Mouse (Mus musculus): Measurements from ENCODE around the gene Bin2. TPM values are rescaled to one million over a fixed set of nuclear protein-coding genes. Genes with fewer than 3 reads are reported as not detected.

The Bin2 gene
- polyA plus RNA-seq, 1 experiment, result not detected

- Histone ChIP-seq H3K79me2 (ENCODE audit: control insufficient read depth, insufficient read depth) (no peaks in the 10 kb centered on the region), H3K79me3 (ENCODE audit: low read depth) (no peaks in the 10 kb centered on the region), H3ac (ENCODE audit: control insufficient read depth, insufficient read length, low read depth) (no peak overlapping the region), H3K4me3 (ENCODE audit: insufficient read depth, poor library complexity, severe bottlenecking) (no peak overlapping the region), H3K36me3 (ENCODE audit: control insufficient read depth, insufficient read depth) (no peaks in the 10 kb centered on the region), H3K27me3 (ENCODE audit: control insufficient read depth, insufficient read depth, insufficient read length) (peaks cover 4% of the 10 kb centered on the region)
- TF ChIP-seq USF1 (IDR thresholded peaks at IDR 0.05; ENCODE audit: low read depth) (no peak), MAX (IDR thresholded peaks at IDR 0.05) (no peak), FOSL1 (IDR thresholded peaks at IDR 0.05; ENCODE audit: insufficient read depth, low read length, poor library complexity, severe bottlenecking) (no peak), CTCF (IDR thresholded peaks at IDR 0.05; ENCODE audit: control insufficient read depth, insufficient read depth, insufficient read length) (no peak), CEBPB (IDR thresholded peaks at IDR 0.05; ENCODE audit: low read depth) (no peak), MYOD1 (IDR thresholded peaks at IDR 0.05; ENCODE audit: control insufficient read depth, insufficient read length, low read depth) (no peak), MYOG (IDR thresholded peaks at IDR 0.05; ENCODE audit: control insufficient read depth, extremely low read depth, insufficient read length) (no peak)
Observed at GRCm38 (mm10) chr15:100598287-100598882, 71.0 kb downstream of the Bin2 start.

- TF ChIP-seq MYOD1 (IDR thresholded peaks at IDR 0.05; ENCODE audit: control insufficient read depth, insufficient read length, low read depth), result no peak
- TF ChIP-seq CEBPB (IDR thresholded peaks at IDR 0.05; ENCODE audit: low read depth), result no peak
- no peak for TF ChIP-seq USF1 (IDR thresholded peaks at IDR 0.05; ENCODE audit: low read depth)
- no peak for TF ChIP-seq FOSL1 (IDR thresholded peaks at IDR 0.05; ENCODE audit: insufficient read depth, low read length, poor library complexity, severe bottlenecking)
- no peak for TF ChIP-seq MYOG (IDR thresholded peaks at IDR 0.05; ENCODE audit: control insufficient read depth, extremely low read depth, insufficient read length)
- no peak for TF ChIP-seq CTCF (IDR thresholded peaks at IDR 0.05; ENCODE audit: control insufficient read depth, insufficient read depth, insufficient read length)
- TF ChIP-seq MAX (IDR thresholded peaks at IDR 0.05), result no peak
- Histone ChIP-seq H3K79me2 (ENCODE audit: control insufficient read depth, insufficient read depth) (no peaks in the 10 kb centered on the region), H3K79me3 (ENCODE audit: low read depth) (no peaks in the 10 kb centered on the region), H3K4me3 (ENCODE audit: insufficient read depth, poor library complexity, severe bottlenecking) (no peak overlapping the region), H3K27me3 (ENCODE audit: control insufficient read depth, insufficient read depth, insufficient read length) (no peaks in the 10 kb centered on the region), H3ac (ENCODE audit: control insufficient read depth, insufficient read length, low read depth) (no peak overlapping the region), H3K36me3 (ENCODE audit: control insufficient read depth, insufficient read depth) (no peaks in the 10 kb centered on the region)
Observed at GRCm38 (mm10) chr15:100592817-100593216, 76.5 kb downstream of the Bin2 start.

Small RNA genes lying within 50 kb of the gene (microRNA-seq; reads per million reads assigned to microRNA genes)
- not detected for gene Mir6961 (ENCODE audit: borderline microRNAs expressed)

Other genes with a start within 250 kb of the Bin2 start
- gene Gm5475, start 247.4 kb downstream of the Bin2 start, polyA plus RNA-seq (2012; fragmentation: generic; extraction: Trizol), result 0.02 TPM
- 34.3 TPM for gene Slc11a2, start 244.5 kb downstream of the Bin2 start, polyA plus RNA-seq (2012; fragmentation: generic; extraction: Trizol)
- gene Letmd1, start 200.5 kb downstream of the Bin2 start, polyA plus RNA-seq (2012; fragmentation: generic; extraction: Trizol), result 34.0 TPM
- 11.6 TPM for gene Csrnp2, start 174.1 kb downstream of the Bin2 start, polyA plus RNA-seq (2012; fragmentation: generic; extraction: Trizol)
- gene Tfcp2, start 117.5 kb downstream of the Bin2 start, polyA plus RNA-seq (2012; fragmentation: generic; extraction: Trizol), result 10.3 TPM
- 5.5 TPM for gene Pou6f1, start 69.6 kb downstream of the Bin2 start, polyA plus RNA-seq (2012; fragmentation: generic; extraction: Trizol)
- 142 TPM for gene Dazap2, start 54.2 kb downstream of the Bin2 start, polyA plus RNA-seq (2012; fragmentation: generic; extraction: Trizol)
- gene Smagp, start 32.6 kb downstream of the Bin2 start, polyA plus RNA-seq (2012; fragmentation: generic; extraction: Trizol), result 0.21 TPM
- gene Cela1, start 18.4 kb upstream of the Bin2 start, polyA plus RNA-seq (2012; fragmentation: generic; extraction: Trizol), result 32.1 TPM
- gene Galnt6, start 59.8 kb upstream of the Bin2 start, polyA plus RNA-seq (2012; fragmentation: generic; extraction: Trizol), result 0.29 TPM
- 11.9 TPM for gene Slc4a8, start 92.2 kb upstream of the Bin2 start, polyA plus RNA-seq (2012; fragmentation: generic; extraction: Trizol)
- gene Scn8a, start 200.3 kb upstream of the Bin2 start, polyA plus RNA-seq (2012; fragmentation: generic; extraction: Trizol), result not detected

Measured in C2C12 (cell line).